Mouse (Mus musculus) brain, embryonic 14.5 days (tissue): Measurements from ENCODE around the gene Ipcef1. TPM values are rescaled to one million over a fixed set of nuclear protein-coding genes. Genes with fewer than 3 reads are reported as not detected.

Experiments used
- DNase-seq: peaks from one replicate; pipeline ENCODE4 v3.0.0-alpha.2; 2011; ENCODE audit warnings: low read depth
- CTCF ChIP-seq: fragments of 200-500 bp; IDR thresholded peaks from 2 replicates; pipeline ENCODE4 v1.5.1; 2012; ENCODE audit warnings: inconsistent platforms, mild to moderate bottlenecking, moderate library complexity, borderline replicate concordance; ENCODE audit not compliant: insufficient read depth, insufficient read length; ENCODE audit errors: extremely low read depth
- POLR2A ChIP-seq: fragments of 200-500 bp; IDR thresholded peaks from 2 replicates; pipeline ENCODE4 v1.6.1; 2012; ENCODE audit warnings: mild to moderate bottlenecking, inconsistent platforms, borderline replicate concordance; ENCODE audit not compliant: poor library complexity, insufficient read depth, insufficient read length, severe bottlenecking; ENCODE audit errors: extremely low read depth
- polyA plus RNA-seq: library from polyadenylated mRNA; depleted of rRNA; stranded (reverse); fragments of >200 nt; gene quantifications from 2 replicates; pipeline ENCODE4 v1.2.3, GENCODE M21; 2012

The Ipcef1 gene
- polyA plus RNA-seq, 1 experiment: 1.6 TPM

GRCm38 (mm10) chr10:6982751-6983151 lies 69.5 kb downstream of the Ipcef1 start:
- TF ChIP-seq POLR2A (no peak), CTCF (no peak)
- no peak for DNase-seq

- DNase-seq: peak; percentile 73
- TF ChIP-seq CTCF (no peak), POLR2A (no peak)
Measured at GRCm38 (mm10) chr10:6980236-6980635, 72.0 kb downstream of the Ipcef1 start.

GRCm38 (mm10) chr10:6979789-6980188 lies 72.5 kb downstream of the Ipcef1 start:
- TF ChIP-seq POLR2A (no peak), CTCF (no peak)
- peak; percentile 38 for DNase-seq

- peak; percentile 65 for DNase-seq
- TF ChIP-seq CTCF (no peak), POLR2A (no peak)
Measured at GRCm38 (mm10) chr10:6979216-6979615, 73.1 kb downstream of the Ipcef1 start.

- TF ChIP-seq CTCF: no peak
- no peak for TF ChIP-seq POLR2A
- DNase-seq: peak; percentile 3
Measured at GRCm38 (mm10) chr10:6978733-6979132, 73.5 kb downstream of the Ipcef1 start.

- TF ChIP-seq POLR2A: no peak
- no peak for TF ChIP-seq CTCF
Measured at GRCm38 (mm10) chr10:6977843-6978242, 74.4 kb downstream of the Ipcef1 start.

GRCm38 (mm10) chr10:6968334-6968733 lies 83.9 kb downstream of the Ipcef1 start:
- DNase-seq: no peak
- no peak for TF ChIP-seq POLR2A
- no peak for TF ChIP-seq CTCF

More at GRCm38 (mm10) chr10:6977843-6978242, 74.4 kb downstream of the Ipcef1 start:
- peak; percentile 15 for DNase-seq

- TF ChIP-seq CTCF: no peak
- no peak for TF ChIP-seq POLR2A
- peak; percentile 23 for DNase-seq
Measured at GRCm38 (mm10) chr10:6967588-6968242, 84.6 kb downstream of the Ipcef1 start.

- DNase-seq: no peak
- no peak for TF ChIP-seq CTCF
- TF ChIP-seq POLR2A: no peak
Measured at GRCm38 (mm10) chr10:6958791-6959190, 93.5 kb downstream of the Ipcef1 start.

- TF ChIP-seq POLR2A: no peak
- no peak for TF ChIP-seq CTCF
- no peak for DNase-seq
Measured at GRCm38 (mm10) chr10:6956357-6956756, 95.9 kb downstream of the Ipcef1 start.

- no peak for DNase-seq
- TF ChIP-seq POLR2A: no peak
- no peak for TF ChIP-seq CTCF
Measured at GRCm38 (mm10) chr10:6954533-6954932, 97.7 kb downstream of the Ipcef1 start.

- TF ChIP-seq CTCF: no peak
- no peak for TF ChIP-seq POLR2A
Measured at GRCm38 (mm10) chr10:6953115-6953514, 99.2 kb downstream of the Ipcef1 start.

More at GRCm38 (mm10) chr10:6953115-6953514, 99.2 kb downstream of the Ipcef1 start:
- no peak for DNase-seq
